Mouse (Mus musculus) spleen, adult 18-20 months (tissue): ENCODE results near the gene Vmn1r227.

Source experiments
- DNase-seq, 2 experiments: peaks; one replicate each; pipeline ENCODE4 v3.0.0; 2022; ENCODE audit warnings: mixed read lengths in 2 of 2

Vmn1r227 gene

DNA sequence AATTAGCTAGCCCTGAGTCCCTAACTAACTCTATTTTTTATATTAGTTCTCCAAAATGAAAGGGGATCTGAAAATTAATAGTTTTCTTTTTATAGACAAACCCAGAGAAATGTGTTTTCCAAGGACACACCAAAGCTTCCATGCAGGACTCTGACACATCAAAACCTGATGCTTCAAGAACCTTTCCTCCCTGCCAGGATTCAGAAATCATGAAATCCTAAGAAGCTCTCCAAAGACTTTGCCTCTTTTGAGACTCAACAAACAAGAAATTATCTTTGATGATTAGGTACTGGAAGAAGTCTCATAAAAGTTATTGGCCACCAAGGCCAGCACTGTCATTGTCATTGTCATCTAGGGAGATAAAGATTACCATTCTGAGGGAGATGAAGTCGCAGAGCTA is at the start of gene Vmn1r227:
TSS of gene Vmn1r227 (plus strand) at position 301 of the 400 bp plus-strand sequence.
- DNase-seq: no peak

DNA sequence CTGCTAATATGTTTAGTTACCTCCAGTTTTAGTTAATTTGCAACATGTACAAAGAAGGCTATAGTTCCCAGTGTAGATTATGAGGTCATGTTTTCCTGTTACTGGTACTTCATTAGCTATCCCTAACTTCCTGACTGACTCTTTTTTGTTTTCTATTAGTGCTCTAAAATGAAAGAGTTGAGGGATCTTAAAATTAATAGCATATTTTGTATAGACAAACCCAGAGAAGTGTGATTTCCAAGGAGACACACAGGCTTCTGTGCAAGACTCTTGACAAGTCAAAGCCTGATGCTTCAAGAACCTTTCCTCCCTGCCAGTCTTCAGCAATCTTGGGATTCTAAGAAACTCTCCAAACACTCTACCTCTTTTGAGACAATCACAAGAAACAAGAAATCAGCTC is 47.1 kb upstream of the Vmn1r227 start, which contains the start of gene Vmn1r226:
TSS of gene Vmn1r226 (plus strand) at position 301 of the 400 bp plus-strand sequence.
- no peak for DNase-seq

DNA sequence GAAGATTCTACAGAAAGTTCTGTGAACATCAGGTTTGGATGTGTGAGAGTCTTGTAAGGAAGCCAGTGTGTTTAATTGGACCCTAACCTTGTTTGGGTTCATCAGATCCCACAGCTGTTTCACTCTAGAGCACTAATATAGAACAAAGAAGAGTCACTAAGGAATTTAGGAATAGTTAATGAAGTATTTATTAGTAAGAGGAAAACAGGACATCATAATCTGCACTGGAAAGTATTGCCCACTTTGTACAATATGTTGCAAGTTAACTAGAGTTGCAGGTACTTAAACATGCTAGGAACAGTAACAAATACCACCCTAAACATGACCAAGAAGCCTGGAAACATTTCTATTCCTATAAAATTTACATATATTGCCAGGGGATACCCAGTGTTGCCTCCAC is 56.4 kb downstream of the Vmn1r227 start, which contains the start of gene Vmn1r228:
TSS of gene Vmn1r228 (minus strand) at position 101 of the 400 bp plus-strand sequence.
- DNase-seq: no peak
